Mouse (Mus musculus) spleen, postnatal 36 days (tissue): ENCODE data around the gene Gm20219.

Source experiments
- DNase-seq, 2 experiments: peaks; one replicate each; pipeline ENCODE4 v3.0.0; 2022; ENCODE audit warnings: low spot score in 2 of 2, mixed read lengths in 1 of 2

Gene Gm20219

DNA sequence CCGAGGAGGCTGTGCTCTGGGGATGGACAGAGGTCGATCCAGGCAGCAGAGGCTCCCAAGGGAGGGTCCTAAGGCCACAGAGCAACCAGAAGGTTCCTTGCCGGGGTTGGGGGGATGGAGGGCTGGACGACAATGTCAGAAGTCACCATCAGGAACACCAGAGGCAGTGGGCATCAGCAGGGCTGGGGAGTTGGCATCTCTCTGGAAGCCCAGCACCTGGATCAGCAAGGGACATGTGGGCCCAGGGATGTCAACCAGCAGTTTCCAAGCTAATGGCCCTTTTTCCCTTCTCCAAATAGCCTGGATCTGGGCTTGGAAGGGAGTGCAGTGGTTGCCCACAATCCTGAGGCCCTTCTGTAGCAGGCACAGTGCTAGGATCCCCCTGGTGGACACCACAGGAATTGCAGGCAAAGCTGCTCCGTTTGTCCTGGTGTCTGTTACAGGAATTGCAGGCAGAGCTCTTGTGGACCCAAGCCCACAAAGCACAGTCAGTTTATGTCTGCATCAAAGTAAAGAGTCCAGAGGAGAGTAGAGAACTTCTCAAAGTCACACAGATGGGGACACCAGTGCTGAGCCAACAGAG lies 1.3 kb downstream of the Gm20219 start:
- DNase-seq = peak; percentile 38 to 54

DNA sequence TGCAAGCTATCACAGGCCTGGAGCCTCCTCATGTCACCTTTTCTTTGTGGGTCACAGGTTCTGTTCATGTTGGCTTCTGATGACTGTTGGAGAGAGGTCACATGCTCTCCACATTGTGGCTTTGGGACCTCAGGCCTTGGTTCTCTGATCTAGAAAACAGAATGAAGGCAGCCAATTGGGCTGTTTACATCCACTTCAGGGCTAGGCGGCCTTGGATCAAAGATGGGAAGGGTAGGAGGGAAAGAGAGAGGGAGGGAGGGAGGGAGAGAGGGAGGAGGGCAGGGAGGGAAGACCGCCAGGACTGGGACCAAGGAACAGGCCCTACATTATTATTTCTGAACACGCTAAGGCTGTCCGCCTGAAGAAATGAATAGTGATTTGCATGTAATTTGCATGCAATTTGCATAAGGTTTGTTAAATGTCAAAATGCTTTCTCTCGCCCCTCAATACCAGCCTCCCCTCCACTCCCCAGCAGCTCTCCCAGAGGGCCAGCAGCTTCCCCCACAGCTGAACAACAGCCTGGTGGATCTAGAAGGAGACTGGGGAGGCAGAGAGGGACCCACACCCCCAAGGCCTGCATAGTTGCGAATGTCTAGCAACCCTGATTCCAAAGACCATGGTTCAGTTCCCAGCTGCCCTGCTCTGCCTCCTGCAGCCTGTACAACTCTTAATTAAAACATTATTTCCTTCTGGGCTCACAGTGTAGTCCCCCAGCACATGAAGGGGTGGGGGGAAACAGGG lies 2.2 kb downstream of the Gm20219 start:
- no peak for DNase-seq

DNA sequence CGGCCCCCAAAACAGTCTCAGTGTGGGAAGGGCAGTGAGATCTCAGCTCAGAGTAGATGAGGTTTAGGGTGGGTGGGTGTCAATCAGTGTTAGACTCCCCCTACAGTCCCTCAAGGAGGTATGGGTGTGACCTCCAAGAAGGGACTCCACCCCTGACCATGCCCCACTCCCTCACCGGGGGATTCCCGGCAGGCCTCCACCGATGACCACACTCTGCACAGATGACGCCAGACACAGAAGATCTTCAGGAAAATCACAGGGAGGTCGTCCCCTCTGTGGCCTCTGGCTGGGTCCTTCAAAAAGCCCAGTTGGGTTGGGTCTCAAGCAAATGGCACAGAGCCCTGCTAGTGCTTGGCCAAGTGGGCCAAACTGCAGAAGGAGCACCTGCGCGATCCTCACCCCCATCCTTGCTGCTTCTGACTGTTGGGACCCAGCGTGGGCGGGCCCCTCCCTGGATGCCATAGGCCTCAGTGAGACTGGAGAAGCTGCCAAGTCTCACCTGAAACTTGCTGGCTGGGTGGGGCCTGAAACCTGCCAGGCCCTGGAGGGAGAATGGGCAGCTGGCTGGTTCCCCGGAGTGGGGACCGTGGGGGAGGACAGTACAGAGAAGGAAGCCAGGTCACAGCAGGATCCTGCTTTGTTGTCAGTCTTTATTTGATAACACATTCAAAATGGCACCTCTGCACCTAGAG lies 3.3 kb downstream of the Gm20219 start:
- DNase-seq = no peak

DNA sequence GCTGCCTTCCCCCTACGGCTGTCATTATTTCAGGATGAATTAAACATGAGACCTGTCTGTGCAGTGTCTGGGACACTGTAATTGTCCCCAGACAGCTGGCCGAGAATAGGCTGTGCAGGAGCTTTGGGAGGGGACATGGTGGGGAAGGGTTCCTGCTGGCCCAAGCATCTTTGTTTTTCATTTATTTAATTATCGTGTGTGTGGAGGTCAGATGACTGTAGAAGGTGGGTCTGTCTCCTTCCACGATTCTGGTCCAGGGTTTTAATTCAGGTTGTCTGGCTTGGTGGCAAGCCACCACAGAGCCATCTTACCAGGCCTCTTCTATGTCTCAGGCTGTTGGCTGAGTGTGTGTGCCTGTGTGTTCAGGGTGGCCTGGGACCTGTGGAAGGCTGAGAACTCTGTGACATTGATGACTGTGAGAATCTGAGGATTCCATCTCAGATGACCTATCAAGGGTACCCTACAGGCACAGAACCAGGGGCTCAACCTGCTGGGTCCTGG lies 5.5 kb downstream of the Gm20219 start:
- no peak for DNase-seq

DNA sequence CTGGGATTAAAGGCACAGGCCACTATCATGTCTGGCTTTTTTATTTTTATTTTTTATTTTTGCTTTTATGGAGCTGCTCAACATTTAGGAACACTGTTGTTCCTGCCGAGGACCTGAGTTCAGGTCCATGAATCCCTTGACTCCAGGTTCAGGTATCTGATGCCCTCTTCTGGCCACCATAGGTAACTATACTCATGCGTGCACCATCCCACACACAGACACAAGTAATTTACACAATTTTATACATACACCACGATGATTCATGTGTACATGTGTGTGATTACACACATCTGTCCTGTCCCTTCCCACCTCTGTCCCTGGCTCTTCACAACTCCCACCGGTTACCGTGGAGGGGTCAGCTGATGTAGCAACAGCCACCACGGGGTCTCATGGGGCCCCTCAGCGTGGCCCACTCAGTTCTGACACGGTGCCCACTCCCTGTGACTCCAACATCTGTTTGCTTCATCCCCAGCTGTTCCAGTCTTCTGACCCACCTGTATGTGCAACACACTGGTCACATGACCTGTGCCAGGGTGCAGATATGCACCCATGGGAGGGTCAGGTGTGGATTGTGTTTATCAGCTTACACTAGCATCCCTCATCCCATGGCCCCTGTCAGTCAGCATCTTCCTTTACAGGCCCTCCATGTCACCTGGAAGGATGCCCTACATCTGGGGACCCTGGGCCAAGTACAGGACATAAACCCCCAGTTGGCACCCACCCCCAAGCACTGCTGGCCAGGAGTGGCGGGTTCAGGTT lies 6.2 kb downstream of the Gm20219 start:
- no peak for DNase-seq

DNA sequence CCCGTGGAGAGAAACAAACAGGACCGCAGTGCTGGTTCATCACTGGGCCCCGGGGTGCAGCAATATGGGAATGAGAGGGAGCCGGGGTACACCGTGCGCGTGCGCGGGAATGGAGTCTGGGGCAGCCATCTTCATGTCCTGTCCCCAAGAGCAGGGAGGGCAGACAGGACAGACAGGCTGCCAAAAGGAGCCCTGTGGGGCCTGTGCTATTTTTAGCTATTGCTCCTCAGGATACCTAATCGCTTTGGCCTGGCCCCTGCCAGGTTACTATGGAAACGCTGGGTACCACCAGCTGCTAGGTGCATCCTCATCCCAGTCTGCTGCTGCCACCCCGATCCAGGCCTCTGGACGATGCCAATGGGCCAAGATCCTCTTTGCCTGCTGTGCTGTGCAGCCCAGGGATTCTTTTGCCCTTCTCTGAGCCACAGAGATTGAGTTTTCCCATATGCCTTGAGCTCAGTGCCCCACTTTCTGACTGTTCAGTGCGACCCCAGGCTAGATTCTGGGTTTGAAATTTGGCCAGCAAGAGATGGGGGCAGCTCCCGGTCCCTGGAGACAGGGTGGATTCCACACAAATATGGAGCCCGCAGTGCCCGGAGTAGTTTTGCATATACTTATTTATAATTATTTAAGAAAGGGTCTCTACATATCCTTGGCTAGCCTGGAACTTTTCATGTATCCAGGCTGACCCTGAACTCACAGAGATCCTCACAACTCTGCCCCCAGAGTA lies 6.9 kb downstream of the Gm20219 start:
- DNase-seq = no peak

DNA sequence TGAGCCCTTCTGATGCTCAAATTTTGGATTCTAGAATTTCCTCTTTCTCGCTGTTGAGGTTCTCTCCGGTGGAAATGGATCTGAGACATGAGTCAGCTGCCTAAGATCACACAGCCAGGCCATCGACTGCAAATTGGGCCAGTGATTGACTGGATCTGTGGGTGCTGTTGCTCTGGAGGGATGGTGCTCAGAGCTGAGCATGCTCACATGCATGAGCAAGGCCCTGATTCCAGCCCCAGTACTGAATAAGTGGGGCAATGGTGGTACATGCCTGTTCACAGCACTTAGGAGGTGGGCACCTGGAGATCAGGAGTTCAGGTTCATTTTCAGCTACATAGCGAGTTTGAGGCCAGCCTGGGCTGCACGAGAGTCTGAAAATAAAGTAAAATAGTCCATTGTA lies 7.6 kb downstream of the Gm20219 start:
- no peak for DNase-seq

DNA sequence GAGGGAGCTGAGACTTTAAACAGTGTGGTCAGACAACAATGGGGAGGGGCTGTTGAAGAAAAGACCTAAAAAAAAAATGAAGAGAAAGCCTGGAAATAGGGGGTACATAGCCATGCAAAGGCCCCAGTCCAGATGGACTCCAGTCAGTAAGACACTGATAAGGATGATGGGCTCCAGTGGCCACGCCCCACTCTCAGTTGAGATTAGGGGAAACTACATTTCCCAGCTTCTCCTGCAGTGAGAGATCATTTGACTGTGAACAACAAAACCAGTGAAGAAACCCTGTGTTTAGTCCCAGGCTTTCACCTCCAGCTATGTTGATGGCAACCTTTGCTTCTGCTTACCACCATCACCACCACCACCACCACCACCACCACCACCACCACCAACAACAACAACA lies 8.2 kb downstream of the Gm20219 start:
- no peak for DNase-seq

DNA sequence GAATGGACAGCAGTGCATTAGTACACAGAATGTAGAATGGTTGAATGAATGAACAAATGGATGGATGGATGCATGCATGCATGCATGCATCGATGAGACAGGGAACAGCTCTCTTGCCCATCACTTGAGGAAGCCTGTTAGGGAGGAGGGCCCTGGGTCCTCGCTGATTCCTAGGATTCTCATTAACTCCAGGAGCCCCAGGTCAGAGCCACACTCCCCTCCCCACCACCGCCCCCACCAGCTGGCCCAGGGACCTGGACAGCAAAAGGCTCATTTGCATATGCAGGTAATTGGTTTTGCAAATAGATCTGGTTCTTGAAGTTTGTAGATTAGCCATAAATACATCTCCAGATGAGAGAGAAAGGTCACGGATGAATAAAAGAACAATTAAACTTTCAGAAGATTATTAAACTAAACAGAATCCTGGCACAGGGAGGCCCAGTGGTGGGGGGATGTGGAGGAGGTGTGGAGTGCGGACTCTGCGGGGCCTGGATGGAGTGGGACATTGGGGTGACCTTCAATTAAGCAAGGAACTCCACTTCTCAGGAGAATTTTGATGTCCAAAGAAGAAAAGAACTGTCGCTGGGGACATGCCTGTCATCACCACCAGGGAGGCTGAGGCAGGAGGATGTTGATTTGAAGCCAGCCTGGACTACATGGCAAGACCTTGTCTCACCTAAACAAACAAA lies 9.3 kb downstream of the Gm20219 start:
- DNase-seq = no peak

DNA sequence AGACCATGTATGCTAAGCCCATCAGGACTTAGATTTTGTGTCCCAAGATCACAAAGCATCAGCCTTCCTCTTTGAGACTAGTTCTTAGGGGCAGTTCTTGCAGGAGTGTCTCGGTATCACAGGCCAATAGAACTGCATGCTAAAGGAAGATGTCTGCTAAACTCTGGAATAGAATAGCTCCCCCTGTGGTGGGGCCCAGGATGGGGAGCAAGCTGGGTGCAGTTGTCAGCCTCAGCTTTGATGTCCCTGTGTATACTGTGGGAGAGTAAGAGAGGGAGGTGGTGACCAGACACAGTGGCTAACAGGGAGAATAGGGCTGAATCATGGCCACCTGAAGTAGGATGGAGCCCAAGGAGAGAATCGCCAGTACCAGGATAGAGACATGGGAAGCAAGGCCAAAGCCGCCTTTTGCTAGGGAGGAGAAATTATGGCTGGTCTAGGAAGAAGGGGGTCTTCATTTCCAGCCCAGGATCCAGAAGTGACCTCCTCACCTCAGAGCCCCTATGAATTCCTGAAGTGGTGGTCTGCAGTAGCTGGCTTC lies 10.4 kb downstream of the Gm20219 start:
- no peak for DNase-seq

DNA sequence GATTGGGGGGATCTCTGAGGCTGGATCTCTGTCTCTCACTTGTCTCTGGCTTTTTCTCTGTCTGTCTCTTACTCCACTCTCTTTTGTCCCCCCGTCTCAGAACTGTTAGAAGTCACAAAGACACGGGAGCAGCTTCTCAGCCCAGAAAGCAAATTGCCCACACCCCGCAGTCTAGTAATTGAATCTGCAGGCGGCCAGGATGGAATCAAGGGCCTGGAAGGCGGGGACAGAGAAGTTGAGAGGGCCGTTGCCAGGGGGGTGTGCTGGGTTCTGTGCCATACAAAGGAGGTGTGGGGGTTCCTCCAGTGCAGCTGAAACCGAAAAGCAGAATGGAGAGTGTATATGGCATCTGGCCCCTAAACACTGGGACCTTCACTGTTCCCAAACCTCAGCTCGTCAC lies 11.5 kb downstream of the Gm20219 start:
- DNase-seq = no peak

DNA sequence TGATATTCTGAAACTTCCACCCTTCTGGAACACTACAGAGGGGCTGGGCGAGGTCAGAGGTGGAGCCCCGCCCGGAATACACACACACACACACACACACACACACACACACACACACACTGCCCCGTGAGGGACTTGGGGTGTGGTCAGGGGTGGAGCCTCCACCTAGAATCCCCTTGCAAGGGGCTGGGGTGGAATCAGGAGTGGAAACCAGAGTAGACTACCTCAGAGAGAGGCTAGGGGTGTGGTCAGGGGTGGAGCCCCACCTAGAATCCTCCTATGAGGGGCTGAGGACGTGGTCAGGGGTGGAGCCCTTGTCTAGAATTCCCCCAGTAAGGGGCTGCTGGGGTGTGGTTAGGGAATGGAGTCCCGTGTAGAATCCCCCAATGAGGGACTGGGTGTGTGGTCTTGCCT lies 13.6 kb downstream of the Gm20219 start:
- no peak for DNase-seq

DNA sequence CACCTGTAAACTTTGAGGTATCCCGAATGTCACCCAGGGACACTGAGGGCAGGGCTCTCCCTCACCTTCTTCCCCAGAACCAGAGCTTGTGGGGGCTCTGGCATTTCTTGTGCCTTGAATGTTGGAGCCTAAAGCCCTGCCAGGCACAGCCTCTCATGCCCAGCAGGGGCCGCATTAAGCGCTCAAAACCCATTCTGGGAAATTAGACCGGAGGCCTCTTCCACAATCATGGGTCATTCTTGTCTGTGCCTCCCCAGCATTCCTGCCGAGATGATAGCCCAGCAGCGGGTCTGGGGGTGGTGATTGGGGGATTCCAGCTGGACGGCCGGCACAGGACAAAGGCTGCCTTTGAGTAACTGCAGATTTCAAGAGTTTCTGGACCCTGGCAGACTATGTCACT lies 16.3 kb downstream of the Gm20219 start:
- no peak for DNase-seq

DNA sequence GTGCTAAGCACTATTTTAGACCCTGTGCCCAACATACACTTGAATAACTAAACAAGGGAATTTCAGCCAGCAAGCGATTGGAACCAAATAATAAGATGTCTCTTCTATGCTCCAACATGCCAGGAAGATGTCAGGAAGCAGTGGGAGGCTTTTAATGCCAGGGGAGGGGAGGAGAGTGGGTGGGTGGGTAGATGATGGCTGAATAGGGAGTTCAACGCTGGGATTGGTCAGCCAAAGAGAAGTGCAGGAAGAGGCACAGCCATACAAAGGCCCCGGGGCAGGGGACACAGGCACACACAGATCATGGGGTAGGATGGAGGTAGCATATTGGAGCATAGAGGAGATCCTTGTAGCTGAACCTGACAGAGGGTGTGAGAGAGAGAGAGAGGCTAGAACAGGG lies 17.3 kb downstream of the Gm20219 start:
- no peak for DNase-seq

DNA sequence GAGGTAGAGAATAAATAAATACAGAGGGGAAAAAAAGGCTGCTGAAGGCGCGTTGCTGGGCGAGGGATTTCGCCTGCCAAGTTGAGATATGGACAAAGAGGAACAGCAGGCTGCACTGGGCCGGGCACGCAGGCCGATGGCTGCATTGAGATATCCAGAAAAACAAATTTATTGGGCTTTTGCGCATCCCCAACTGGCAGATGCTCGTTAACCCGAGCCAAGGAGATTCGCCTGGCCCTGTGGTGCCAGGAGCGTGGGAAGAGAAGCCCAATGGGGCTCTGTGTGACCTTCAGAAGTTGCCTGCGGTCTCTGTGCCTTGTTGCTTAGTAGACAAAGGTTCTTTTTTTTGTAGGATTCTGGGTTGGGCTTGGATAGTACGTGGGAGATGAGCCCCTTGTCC lies 18.0 kb downstream of the Gm20219 start:
- DNase-seq = no peak

DNA sequence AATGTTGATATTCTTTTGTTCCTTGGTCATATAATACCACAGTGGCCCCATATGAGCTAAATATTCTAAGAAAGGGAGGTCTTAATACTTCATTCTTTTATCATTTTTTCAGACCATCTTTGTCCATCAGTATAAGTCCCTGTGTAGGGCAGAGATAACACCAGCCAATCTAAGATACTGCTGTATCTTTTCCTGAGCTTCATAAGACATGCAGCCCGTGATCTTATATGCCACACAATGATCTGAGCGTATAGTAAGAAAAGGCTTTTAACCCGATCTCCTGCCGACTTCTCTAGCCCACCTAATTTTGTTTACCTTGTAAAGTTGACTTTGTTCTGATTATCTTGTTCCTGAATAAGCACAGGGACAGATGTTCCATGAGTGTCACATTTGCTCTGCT lies 29.2 kb downstream of the Gm20219 start:
- no peak for DNase-seq

DNA sequence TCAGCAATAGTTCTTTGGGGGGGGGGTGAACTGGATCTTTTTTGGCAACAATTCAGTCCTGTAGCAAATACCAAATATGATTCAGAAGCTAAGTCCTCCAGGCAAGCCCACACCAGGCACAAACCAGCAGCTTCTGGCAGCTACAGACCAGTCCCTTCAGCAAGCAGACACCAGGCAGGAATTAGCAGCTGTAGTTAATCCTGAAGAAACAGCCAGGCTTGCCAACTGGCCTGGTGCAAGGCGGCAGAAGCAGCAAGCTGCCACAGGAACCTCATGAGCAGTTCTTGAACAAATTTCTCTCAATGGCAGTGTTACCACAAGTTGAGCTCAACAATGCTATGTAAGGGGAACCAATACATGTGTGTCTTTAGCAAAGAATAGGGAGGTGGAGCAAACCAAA lies 31.4 kb downstream of the Gm20219 start:
- DNase-seq = no peak

DNA sequence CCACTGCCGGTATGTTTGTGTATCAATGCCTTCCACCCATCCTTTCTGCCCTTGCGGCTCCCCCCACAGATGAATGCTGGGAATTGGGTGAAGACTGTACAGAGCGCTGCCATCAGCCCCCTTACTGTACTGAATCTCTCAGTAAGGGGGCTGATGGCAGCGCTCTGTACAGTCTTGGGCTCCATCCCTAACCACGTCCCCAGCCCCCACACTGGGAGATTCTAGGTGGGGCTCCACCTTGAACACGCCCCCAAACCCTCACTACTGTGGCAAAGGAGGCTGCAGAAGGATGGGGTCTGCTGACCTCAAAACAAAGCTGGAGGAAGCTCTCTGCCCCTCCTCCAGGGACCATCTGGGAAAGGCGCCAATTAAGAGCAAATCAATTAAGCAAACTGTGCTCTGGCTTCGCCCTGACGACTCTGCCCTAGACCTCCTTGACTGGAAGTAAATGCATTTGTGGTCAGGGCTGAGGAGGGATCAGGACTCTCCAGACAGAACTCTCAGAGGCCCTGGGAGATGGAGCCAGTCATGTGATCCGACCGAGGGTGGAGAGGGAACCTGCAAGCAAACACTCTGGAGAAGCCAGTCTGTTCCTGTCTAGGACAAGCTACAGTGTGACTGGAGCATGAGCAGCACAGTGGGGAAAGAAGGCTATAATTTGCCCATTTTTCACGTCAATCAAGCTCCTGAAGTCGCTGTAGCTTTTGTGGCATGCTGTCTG lies 38.3 kb downstream of the Gm20219 start:
- no peak for DNase-seq

DNA sequence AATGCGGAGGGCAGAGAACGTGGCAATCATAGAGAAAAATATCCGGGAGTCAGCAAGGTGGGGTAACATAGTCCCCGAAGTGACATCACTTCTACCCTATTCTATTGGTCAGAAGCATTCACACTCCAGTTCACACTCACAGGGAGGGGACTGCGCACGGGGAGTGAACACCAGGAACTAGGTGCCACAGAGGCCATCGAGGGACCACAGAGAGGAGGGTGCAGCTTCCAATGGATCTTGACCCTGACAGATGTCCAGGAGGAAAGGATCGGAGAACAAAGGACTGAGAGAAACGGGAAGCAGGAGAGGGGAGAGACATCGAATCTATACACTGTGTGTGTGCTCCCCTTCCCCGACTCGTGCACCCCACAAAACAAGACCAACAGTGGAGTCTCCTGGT lies 39.3 kb downstream of the Gm20219 start:
- no peak for DNase-seq

DNA sequence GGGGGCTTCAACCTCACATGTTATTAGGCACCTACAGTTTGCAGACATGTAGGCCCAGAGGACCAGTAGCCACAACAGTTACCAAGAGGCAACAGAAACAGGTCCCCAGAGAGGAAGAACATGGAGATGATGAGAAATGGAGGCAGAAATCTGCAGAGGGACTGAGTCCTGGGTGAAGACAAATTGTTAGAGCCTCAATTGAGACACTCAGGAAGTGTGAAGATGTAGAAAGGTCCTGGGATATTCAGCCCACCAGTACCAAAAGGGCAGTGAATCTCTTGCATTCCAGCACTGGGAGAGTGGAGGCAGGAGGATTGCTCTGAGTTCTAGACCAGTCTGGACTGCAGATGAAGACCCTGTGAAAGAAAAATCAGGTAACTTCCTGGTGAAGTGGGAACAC lies 39.9 kb downstream of the Gm20219 start:
- DNase-seq = no peak
